Mouse (Mus musculus) kidney, adult 2 months (tissue): ENCODE measurements around the gene Kcnk1. TPM values are rescaled to one million over a fixed set of nuclear protein-coding genes. Genes with fewer than 3 reads are reported as not detected.

Experiments used
- DNase-seq: peaks from one replicate; pipeline ENCODE4 v3.0.0; 2021
- H3K27ac ChIP-seq: fragments of 200-500 bp; 2 replicates; pipeline ENCODE4 v1.5.1; 2012; ENCODE audit warnings: low read depth, low read length, control low read depth, inconsistent platforms; ENCODE audit not compliant: insufficient read depth
- H3K27me3 ChIP-seq: fragments of 200-500 bp; replicated peaks from 2 replicates; pipeline ENCODE4 v1.6.1; 2012; ENCODE audit warnings: mild to moderate bottlenecking, moderate library complexity, low read length, inconsistent platforms; ENCODE audit not compliant: control insufficient read depth, insufficient read depth
- H3K36me3 ChIP-seq: fragments of 200-500 bp; 2 replicates; pipeline ENCODE4 v1.6.1; 2012; ENCODE audit warnings: mild to moderate bottlenecking, moderate library complexity, low read length, inconsistent platforms; ENCODE audit not compliant: control insufficient read depth, insufficient read depth
- H3K4me1 ChIP-seq: fragments of 200-500 bp; 2 replicates; pipeline ENCODE4 v1.6.1; 2011; ENCODE audit warnings: low read length; ENCODE audit not compliant: control insufficient read depth, insufficient read depth
- H3K4me3 ChIP-seq: fragments of 200-500 bp; 2 replicates; pipeline ENCODE4 v1.5.1; 2011; ENCODE audit warnings: mild to moderate bottlenecking, low read depth, low read length, control low read depth; ENCODE audit not compliant: insufficient read depth
- CTCF ChIP-seq: fragments of 200-500 bp; conservative IDR thresholded peaks from 2 replicates; pipeline ENCODE4 v1.5.1; 2011; ENCODE audit warnings: low read depth, mild to moderate bottlenecking, control low read depth, low read length, moderate library complexity, mixed read lengths; ENCODE audit not compliant: insufficient read depth, insufficient read length
- POLR2A ChIP-seq: fragments of 200-500 bp; IDR thresholded peaks from one replicate; pipeline ENCODE4 v1.6.1; 2011; ENCODE audit warnings: low read depth, low read length, control low read depth
- WGBS: fragments of 180-500 bp; shearing (Covaris S2); methylation state at CpG from one replicate; pipeline ENCODE4 v1.1.7; 2018; 5-methylcytosine and 5-hydroxymethylcytosine counted together
- polyA plus RNA-seq: library from polyadenylated mRNA; depleted of rRNA; stranded (reverse); fragments of >200 nt; gene quantifications from 2 replicates; pipeline ENCODE4 v1.2.3, GENCODE M21; 2012

The Kcnk1 gene
- polyA plus RNA-seq, 1 experiment, result 91.2 TPM

- 32% methylated on average over 6 of the region's 6 CpGs for WGBS
- TF ChIP-seq POLR2A (no peak), CTCF (no peak)
- Histone ChIP-seq H3K4me3 (peak overlapping the region; percentile 29), H3K27ac (peak overlapping the region; percentile 29), H3K4me1 (peaks cover 5% of the 10 kb centered on the region; the same call in 1 of the 2 replicates), H3K36me3 (no peaks in the 10 kb centered on the region), H3K27me3 (no peaks in the 10 kb centered on the region)
- DNase-seq, result peak; percentile 35
Measured at GRCm38 (mm10) chr8:125996980-125997379, 2.0 kb downstream of the Kcnk1 start.

DNA sequence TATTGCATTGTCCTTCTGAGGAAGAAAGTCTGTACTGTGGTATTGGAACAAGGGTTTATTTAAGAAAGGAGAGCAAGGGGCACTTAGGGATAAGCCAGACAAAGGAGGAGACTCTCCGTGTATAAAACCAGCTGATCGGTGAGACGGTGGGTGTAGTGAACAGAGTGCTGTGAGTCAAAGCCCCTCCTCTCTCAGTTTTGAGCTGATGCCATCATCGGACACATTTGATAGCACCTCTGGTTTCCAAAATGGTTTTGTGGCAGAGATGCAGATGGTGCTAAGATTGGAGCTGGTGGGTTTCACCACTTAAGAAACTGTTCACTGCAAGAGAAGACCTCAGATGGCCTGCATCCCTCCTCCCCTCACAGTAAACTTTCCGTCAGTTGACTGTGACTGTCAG is 2.6 kb downstream of the Kcnk1 start:
- WGBS, result 64% methylated on average over 5 of the region's 5 CpGs
- no peak for DNase-seq
- TF ChIP-seq POLR2A (no peak), CTCF (no peak)
- Histone ChIP-seq H3K4me1 (peaks cover 5% of the 10 kb centered on the region; the same call in 1 of the 2 replicates), H3K27ac (no peak overlapping the region), H3K4me3 (peak overlapping the region; percentile 3; the same call in 1 of the 2 replicates), H3K36me3 (no peaks in the 10 kb centered on the region), H3K27me3 (no peaks in the 10 kb centered on the region)

- no peak overlapping the region for H3K27ac ChIP-seq
Measured at GRCm38 (mm10) chr8:125999842-126000395, 4.9 kb downstream of the Kcnk1 start.

DNA sequence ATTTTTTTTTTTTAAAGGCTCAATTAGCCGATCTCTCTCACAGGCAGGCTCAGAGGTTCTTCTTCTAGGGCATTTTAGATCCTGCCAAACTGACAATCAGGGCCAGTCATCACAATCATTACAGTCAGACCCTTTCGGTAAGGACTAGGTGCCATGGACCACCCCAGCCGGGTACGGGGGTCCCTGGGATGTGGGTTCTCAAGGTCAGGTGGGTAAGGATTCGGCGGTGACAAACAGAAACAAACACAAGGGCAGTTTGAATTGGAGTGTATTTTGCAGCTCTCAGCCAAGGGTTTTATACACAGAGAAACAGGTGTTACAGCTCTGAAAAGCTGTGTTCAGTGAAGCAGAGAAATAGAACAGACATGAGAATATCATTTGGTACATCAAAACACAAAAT is 8.6 kb downstream of the Kcnk1 start:
- Histone ChIP-seq H3K27me3 (no peaks in the 10 kb centered on the region), H3K27ac (no peak overlapping the region), H3K4me3 (no peak overlapping the region), H3K4me1 (peaks cover 5% of the 10 kb centered on the region; the same call in 1 of the 2 replicates), H3K36me3 (no peaks in the 10 kb centered on the region)
- no peak for TF ChIP-seq POLR2A
- no peak for TF ChIP-seq CTCF
- 60% methylated on average over 6 of the region's 6 CpGs for WGBS
- no peak for DNase-seq

More at GRCm38 (mm10) chr8:125999842-126000395, 4.9 kb downstream of the Kcnk1 start:
- H3K27me3 ChIP-seq, result no peaks in the 10 kb centered on the region
- DNase-seq, result no peak
- WGBS, result 66% methylated on average over 7 of the region's 7 CpGs
- H3K4me3 ChIP-seq, result no peak overlapping the region
- no peaks in the 10 kb centered on the region for H3K36me3 ChIP-seq
- H3K4me1 ChIP-seq, result peaks cover 10% of the 10 kb centered on the region; the same call in 1 of the 2 replicates
- TF ChIP-seq CTCF (no peak), POLR2A (no peak)

- Histone ChIP-seq H3K27me3 (no peaks in the 10 kb centered on the region), H3K27ac (no peak overlapping the region), H3K4me3 (no peak overlapping the region), H3K36me3 (no peaks in the 10 kb centered on the region), H3K4me1 (peaks cover 5% of the 10 kb centered on the region; the same call in 1 of the 2 replicates)
- TF ChIP-seq POLR2A (no peak), CTCF (no peak)
- no peak for DNase-seq
- WGBS, result 74% methylated on average over 7 of the region's 7 CpGs
Measured at GRCm38 (mm10) chr8:126004953-126005352, 10.0 kb downstream of the Kcnk1 start.

DNA sequence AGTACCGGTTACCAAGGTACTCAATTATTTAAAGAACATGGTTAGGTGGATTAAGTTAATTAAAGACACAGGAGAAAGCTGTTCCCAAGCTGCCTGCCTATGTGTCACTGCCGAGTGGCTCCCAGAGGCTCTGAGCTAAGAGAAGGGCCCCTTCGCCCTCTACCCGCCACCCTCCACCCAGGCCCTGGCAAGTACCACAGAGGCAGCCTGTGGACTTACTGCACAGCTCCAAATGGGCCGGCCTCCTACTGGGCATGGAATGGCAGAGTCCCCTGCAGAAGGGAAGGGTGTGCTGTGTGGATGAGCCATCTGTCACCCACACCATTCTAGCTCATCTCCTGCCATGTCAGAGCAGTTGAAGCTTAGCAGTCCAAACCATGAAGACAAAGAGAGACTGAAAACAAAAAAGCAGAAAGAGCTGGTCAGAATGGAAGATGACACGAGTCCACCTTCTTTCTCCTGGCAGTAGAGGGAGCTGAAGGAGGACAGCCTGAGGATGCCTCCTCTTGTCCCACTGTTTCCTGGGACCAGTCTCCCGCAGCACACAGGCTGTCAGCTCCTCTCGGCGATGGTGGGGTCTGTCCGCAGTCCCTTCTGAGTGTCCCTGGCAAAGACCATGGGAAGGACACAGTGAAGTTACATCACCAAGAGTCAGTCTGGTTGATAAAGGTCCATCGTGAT is 11.5 kb downstream of the Kcnk1 start:
- TF ChIP-seq CTCF, result no peak
- no peak for TF ChIP-seq POLR2A
- Histone ChIP-seq H3K4me3 (no peak overlapping the region), H3K36me3 (no peaks in the 10 kb centered on the region), H3K27me3 (no peaks in the 10 kb centered on the region), H3K27ac (no peak overlapping the region), H3K4me1 (peaks cover 5% of the 10 kb centered on the region; the same call in 1 of the 2 replicates)
- 77% methylated on average over 11 of the region's 11 CpGs for WGBS
- DNase-seq, result no peak
